Comparison of ENCODE assay signal across 8 mouse cellular contexts in genomic region chr16:22264232-22264961, GRCm38 (mm10). TPM values are rescaled to one million over a fixed set of nuclear protein-coding genes. Genes with fewer than 3 reads are reported as not detected.
DNase-seq lines count a peak whose midpoint lies in the region; ATAC-seq and TF ChIP-seq lines count a peak whose summit lies in the region.

No protein-coding gene starts in this region.

- H3K27ac ChIP-seq in testis, adult 2 months (ENCODE audit: control insufficient read depth, insufficient read depth, low read depth, low read length), result peak overlapping the region; percentile 100
- peak overlapping the region; percentile 96 for H3K27ac ChIP-seq in embryonic facial prominence, embryonic 10.5 days (replicated peaks)
- peak overlapping the region; percentile 96 for H3K27ac ChIP-seq in intestine, embryonic 14.5 days (ENCODE audit: low read depth)
- H3K27ac ChIP-seq in olfactory bulb, adult 2 months (ENCODE audit: insufficient read depth, low read depth, low read length), result peak overlapping the region; percentile 90; the same call in 1 of the 2 replicates

- H3K9me3 ChIP-seq in embryonic facial prominence, embryonic 10.5 days, result no peaks in the 10 kb centered on the region
- H3K9me3 ChIP-seq in intestine, embryonic 14.5 days (ENCODE audit: control insufficient read depth, low read length), result no peaks in the 10 kb centered on the region

- 2% methylated on average over 16 of the region's 16 CpGs for WGBS in embryonic facial prominence, embryonic 10.5 days
- under 1% methylated on average over 16 of the region's 16 CpGs for WGBS in intestine, embryonic 14.5 days
- under 1% methylated on average over 16 of the region's 16 CpGs for WGBS in olfactory bulb, adult 2 months

- peak overlapping the region; percentile 100 for H3K4me3 ChIP-seq in testis, adult 2 months (ENCODE audit: control insufficient read depth, low read depth, low read length)
- H3K4me3 ChIP-seq in embryonic facial prominence, embryonic 10.5 days, result peak overlapping the region; percentile 94
- H3K4me3 ChIP-seq in intestine, embryonic 14.5 days (ENCODE audit: low read depth, low read length), result peak overlapping the region; percentile 100
- peak overlapping the region; percentile 73 for H3K4me3 ChIP-seq in olfactory bulb, adult 2 months (ENCODE audit: insufficient read depth, low read depth, low read length)

- peak overlapping the region; percentile 84 for H3K4me2 ChIP-seq in intestine, embryonic 14.5 days (ENCODE audit: low read length)

- no peak for DNase-seq in testis, postnatal 10 days (ENCODE audit: low spot score)
- DNase-seq in embryonic facial prominence, embryonic 10.5 days (ENCODE audit: low spot score), result no peak
- DNase-seq in intestine, embryonic 14.5 days (ENCODE audit: low spot score), result peak; percentile 16
- peak; percentile 37 to 39 for DNase-seq in lung, adult 18-20 months
- no peak for DNase-seq in yolk sac, embryonic 10.5 days (ENCODE audit: low spot score)
- no peak for DNase-seq in cerebellum, postnatal 10 days

- no peaks in the 10 kb centered on the region for H3K27me3 ChIP-seq in testis, adult 2 months (ENCODE audit: control insufficient read depth, insufficient read depth, low read length)
- no peaks in the 10 kb centered on the region for H3K27me3 ChIP-seq in embryonic facial prominence, embryonic 10.5 days (replicated peaks; ENCODE audit: low read depth, poor library complexity, severe bottlenecking)
- H3K27me3 ChIP-seq in intestine, embryonic 14.5 days (replicated peaks; ENCODE audit: control insufficient read depth, insufficient read depth, low read length), result no peaks in the 10 kb centered on the region

- H3K9ac ChIP-seq in intestine, embryonic 14.5 days (ENCODE audit: low read length), result peak overlapping the region; percentile 99

- peaks cover 3% of the 10 kb centered on the region; the same call in 1 of the 2 replicates for H3K36me3 ChIP-seq in testis, adult 2 months (ENCODE audit: control insufficient read depth, insufficient read depth, low read length)
- H3K36me3 ChIP-seq in embryonic facial prominence, embryonic 10.5 days (replicated peaks), result peaks cover 23% of the 10 kb centered on the region
- H3K36me3 ChIP-seq in intestine, embryonic 14.5 days (ENCODE audit: control insufficient read depth, insufficient read depth, low read length), result no peaks in the 10 kb centered on the region; the same call in 1 of the 2 replicates

- no peak for ATAC-seq in intestine, embryonic 14.5 days (replicated peaks; ENCODE audit: low FRiP score, low TSS enrichment, low read depth)

- TF ChIP-seq POLR2A in testis, adult 2 months (IDR thresholded peaks at IDR 0.05; ENCODE audit: control insufficient read depth, low read depth, low read length), result no peak
- TF ChIP-seq POLR2A in olfactory bulb, adult 2 months (IDR thresholded peaks at IDR 0.05; ENCODE audit: insufficient read depth, low read depth, low read length), result no peak

- H3K4me1 ChIP-seq in testis, adult 2 months (ENCODE audit: control insufficient read depth, insufficient read depth, low read length), result peaks cover 9% of the 10 kb centered on the region
- H3K4me1 ChIP-seq in embryonic facial prominence, embryonic 10.5 days, result peaks cover 23% of the 10 kb centered on the region
- peaks cover 22% of the 10 kb centered on the region for H3K4me1 ChIP-seq in intestine, embryonic 14.5 days (replicated peaks; ENCODE audit: control insufficient read depth, insufficient read depth, low read length)
- H3K4me1 ChIP-seq in olfactory bulb, adult 2 months (ENCODE audit: control insufficient read depth, insufficient read depth, low read length), result 0 out of 2 replicates have a peak, but pooled peaks cover 2% of the 10 kb centered on the region

- TF ChIP-seq CTCF in testis, adult 2 months (IDR thresholded peaks at IDR 0.05; ENCODE audit: control insufficient read depth, insufficient read depth, insufficient replicate concordance, low read depth, low read length), result no peak
- no peak for TF ChIP-seq CTCF in olfactory bulb, adult 2 months (IDR thresholded peaks at IDR 0.05; ENCODE audit: insufficient read depth, low read depth, low read length)

RNA-seq across cellular contexts. Expression of gene Tra2b, which starts 1.4 kb away (rescaled TPM):
- 51.2 and 59.4 TPM in 2 replicates for polyA plus RNA-seq in testis, adult 2 months (2012; rRNA removed)
- 494 and 506 TPM in 2 replicates for polyA plus RNA-seq in embryonic facial prominence, embryonic 10.5 days (2016; fragmentation: Nextera tagmentation; extraction: Ambion mirVana)
- 325 and 342 TPM in 2 replicates for polyA plus RNA-seq in intestine, embryonic 14.5 days (2014; fragmentation: Nextera tagmentation; extraction: Ambion mirVana)
- 169 TPM in 1 of 2 replicates, not detected in the other for polyA plus RNA-seq in olfactory bulb, adult 2 months (2012; ENCODE audit: insufficient read depth, insufficient read length, low replicate concordance, missing spikeins)

Comparison
In these comparisons a context has a peak if more than half of its experiments do, and no peak if none do; other contexts are left out.
1. DNase-seq: peak in intestine, embryonic 14.5 days (single experiment) and lung, adult 18-20 months (2 of 2); none in testis, postnatal 10 days (single experiment), embryonic facial prominence, embryonic 10.5 days (single experiment), yolk sac, embryonic 10.5 days (single experiment) and cerebellum, postnatal 10 days (0 of 2).
2. Peak in every context shown above with its lines, with median percentiles within 50 percentile points of each other: H3K27ac ChIP-seq and H3K4me3 ChIP-seq.